Mouse (Mus musculus) mesoderm, embryonic 11.5 days (tissue): ENCODE measurements at regions not wholly inside any gene's neighbourhood (a gene's known extent, or its start where the extent isn't known, plus 50 kb on each side); places are given as distances from the start of the nearest gene placed in this dataset.

Experiments
- DNase-seq: peaks from one replicate; pipeline ENCODE4 v3.0.0-alpha.2; 2012; ENCODE audit warnings: low read depth, low spot score

GRCm38 (mm10) chr10:21672171-21672570 lies 79.2 kb downstream of the 1700020N01Rik start:
- no peak for DNase-seq

GRCm38 (mm10) chr10:21672666-21673065 lies 79.7 kb downstream of the 1700020N01Rik start:
- peak; percentile 25 for DNase-seq

- no peak for DNase-seq
These were observed 80.9 kb downstream of the 1700020N01Rik start for GRCm38 (mm10) chr10:21673831-21674230.

- no peak for DNase-seq
These were observed 82.8 kb downstream of the 1700020N01Rik start for GRCm38 (mm10) chr10:21675786-21676185.

- no peak for DNase-seq
These were observed 85.0 kb downstream of the 1700020N01Rik start for GRCm38 (mm10) chr10:21677911-21678310.

- no peak for DNase-seq
These were observed 85.4 kb downstream of the 1700020N01Rik start for GRCm38 (mm10) chr10:21678372-21678771.

- no peak for DNase-seq
These were observed 86.0 kb downstream of the 1700020N01Rik start for GRCm38 (mm10) chr10:21678811-21679451.

GRCm38 (mm10) chr10:21680789-21681188 lies 87.8 kb downstream of the 1700020N01Rik start:
- DNase-seq, result no peak

GRCm38 (mm10) chr10:21684286-21685013 lies 91.5 kb downstream of the 1700020N01Rik start:
- DNase-seq, result no peak

GRCm38 (mm10) chr10:21685122-21685798 lies 92.3 kb downstream of the 1700020N01Rik start:
- no peak for DNase-seq

GRCm38 (mm10) chr10:21686060-21686459 lies 93.1 kb downstream of the 1700020N01Rik start:
- no peak for DNase-seq

GRCm38 (mm10) chr10:21687484-21687883 lies 94.5 kb downstream of the 1700020N01Rik start:
- DNase-seq, result no peak

GRCm38 (mm10) chr10:21688513-21688912 lies 95.6 kb downstream of the 1700020N01Rik start:
- DNase-seq, result no peak

GRCm38 (mm10) chr10:21689847-21690269 lies 96.9 kb downstream of the 1700020N01Rik start:
- DNase-seq, result no peak

GRCm38 (mm10) chr10:21695185-21695584 lies 102.2 kb downstream of the 1700020N01Rik start:
- DNase-seq, result no peak

- DNase-seq, result no peak
These were observed 103.7 kb downstream of the 1700020N01Rik start for GRCm38 (mm10) chr10:21696671-21697070.

- peak; percentile 17 for DNase-seq
These were observed 108.6 kb downstream of the 1700020N01Rik start for GRCm38 (mm10) chr10:21701580-21701979.

- no peak for DNase-seq
These were observed 109.2 kb downstream of the 1700020N01Rik start for GRCm38 (mm10) chr10:21702134-21702533.

GRCm38 (mm10) chr10:21711866-21712265 lies 118.9 kb downstream of the 1700020N01Rik start:
- DNase-seq, result no peak

GRCm38 (mm10) chr10:21712828-21713227 lies 119.9 kb downstream of the 1700020N01Rik start:
- DNase-seq, result no peak

- no peak for DNase-seq
These were observed 122.5 kb downstream of the 1700020N01Rik start for GRCm38 (mm10) chr10:21715436-21715835.

- no peak for DNase-seq
These were observed 125.2 kb downstream of the 1700020N01Rik start for GRCm38 (mm10) chr10:21718189-21718588.
